Mouse (Mus musculus) MN1 (cell line): ENCODE results near the gene Gm38431.
A peak's percentile ranks its signal among the peaks of the same experiment; 100 is the strongest.

Experiments used
- DNase-seq: peaks from one replicate; pipeline ENCODE4 v3.0.0-alpha.2; 2016; ENCODE audit warnings: low spot score

The Gm38431 gene

GRCm38 (mm10) chr9:21091707-21092320, at the start of gene Gm38431, which contains the start of gene Raver1:
Gm38431 (minus strand) TSS chr9:21091997.
Raver1 (minus strand) TSS chr9:21092008.
- peak; percentile 95 for DNase-seq

- DNase-seq: no peak
Observed at GRCm38 (mm10) chr9:21138386-21138785, 46.6 kb upstream of the Gm38431 start.

GRCm38 (mm10) chr9:21137229-21137628, 45.4 kb upstream of the Gm38431 start:
- peak; percentile 73 for DNase-seq

GRCm38 (mm10) chr9:21136401-21136800, 44.6 kb upstream of the Gm38431 start:
- no peak for DNase-seq

DNA sequence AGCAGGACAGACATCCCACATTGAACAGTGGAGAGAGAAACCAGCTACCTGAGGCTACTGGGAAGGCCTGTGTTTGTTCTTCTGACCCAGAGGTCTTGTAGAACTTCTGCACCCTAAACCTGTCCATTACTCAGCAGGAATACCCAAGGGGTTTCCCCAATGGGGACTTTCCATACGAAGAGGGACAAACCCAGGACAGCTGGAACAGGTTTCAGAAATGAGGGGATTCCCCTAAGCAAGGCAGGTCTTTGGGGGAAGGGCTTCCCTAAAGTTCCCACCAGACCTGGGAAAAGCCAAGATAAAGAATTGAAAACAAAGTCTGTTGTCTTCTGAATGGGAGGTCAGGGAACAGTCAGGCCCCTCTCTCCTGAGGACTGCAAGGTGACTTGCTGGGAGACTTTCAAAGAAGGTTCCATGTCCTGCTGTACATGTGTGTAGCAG, 44.2 kb upstream of the Gm38431 start:
- no peak for DNase-seq

DNA sequence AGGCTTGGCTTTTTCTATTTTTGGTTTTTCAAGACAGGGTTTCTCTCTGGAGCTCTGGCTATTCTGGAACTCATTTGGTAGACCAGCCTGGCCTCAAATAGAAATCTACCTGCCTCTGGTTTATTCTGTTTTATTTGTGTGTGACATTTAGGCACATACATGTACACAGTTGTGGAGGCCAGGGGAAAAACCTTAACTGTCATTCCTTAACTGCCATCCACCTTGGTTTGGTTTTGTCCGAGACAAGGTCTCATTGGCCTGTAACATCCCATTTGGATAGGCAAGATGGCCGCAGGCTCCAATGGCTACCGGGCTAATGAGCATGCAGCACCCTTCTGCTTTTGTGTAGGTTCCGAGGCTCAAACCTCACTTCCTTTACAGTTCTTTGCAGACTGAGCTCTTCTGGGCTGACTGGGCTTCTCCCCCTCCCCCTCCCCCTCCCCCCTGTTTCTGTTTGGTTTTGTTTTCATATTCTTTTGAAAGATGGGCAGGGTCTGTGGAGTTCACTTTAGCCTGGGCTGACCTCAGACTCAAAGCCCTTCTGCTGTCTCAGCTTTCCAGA, 43.6 kb upstream of the Gm38431 start:
- no peak for DNase-seq

- DNase-seq: peak; percentile 77
Observed at GRCm38 (mm10) chr9:21134595-21135328, 43.0 kb upstream of the Gm38431 start.

GRCm38 (mm10) chr9:21133064-21133707, 41.4 kb upstream of the Gm38431 start:
- no peak for DNase-seq

DNA sequence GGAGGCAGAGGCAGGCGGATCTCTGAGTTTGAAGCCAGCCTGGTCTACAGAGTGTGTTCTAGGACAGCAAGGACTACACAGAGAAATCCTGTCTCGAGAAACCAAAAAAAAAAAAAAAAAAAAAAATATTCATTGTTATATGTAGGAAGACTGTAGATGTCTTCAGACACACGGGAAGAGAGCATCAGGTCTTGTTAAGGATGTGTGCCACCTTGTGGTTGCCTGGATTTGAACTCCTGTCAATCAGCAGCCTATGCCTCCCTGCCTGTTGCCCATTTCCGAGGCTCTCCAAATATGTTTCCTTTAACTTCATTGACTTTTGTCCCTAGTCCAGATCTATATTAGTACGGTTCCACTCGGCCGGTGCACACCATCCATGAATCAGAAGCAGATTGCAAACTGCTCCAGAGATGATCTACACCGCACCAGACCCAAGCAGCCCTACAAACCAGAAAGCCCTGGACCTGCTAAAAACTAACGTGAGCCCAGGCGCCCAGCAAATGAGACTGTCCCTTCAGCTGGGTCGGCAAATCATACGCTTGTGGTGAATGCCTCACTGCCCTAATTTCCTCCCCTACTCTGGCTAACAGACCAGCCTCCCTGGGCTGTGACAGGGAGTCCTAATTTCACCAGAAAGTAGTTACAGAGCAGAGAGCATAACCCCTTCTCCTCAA, 40.4 kb upstream of the Gm38431 start:
- DNase-seq: peak; percentile 34

DNA sequence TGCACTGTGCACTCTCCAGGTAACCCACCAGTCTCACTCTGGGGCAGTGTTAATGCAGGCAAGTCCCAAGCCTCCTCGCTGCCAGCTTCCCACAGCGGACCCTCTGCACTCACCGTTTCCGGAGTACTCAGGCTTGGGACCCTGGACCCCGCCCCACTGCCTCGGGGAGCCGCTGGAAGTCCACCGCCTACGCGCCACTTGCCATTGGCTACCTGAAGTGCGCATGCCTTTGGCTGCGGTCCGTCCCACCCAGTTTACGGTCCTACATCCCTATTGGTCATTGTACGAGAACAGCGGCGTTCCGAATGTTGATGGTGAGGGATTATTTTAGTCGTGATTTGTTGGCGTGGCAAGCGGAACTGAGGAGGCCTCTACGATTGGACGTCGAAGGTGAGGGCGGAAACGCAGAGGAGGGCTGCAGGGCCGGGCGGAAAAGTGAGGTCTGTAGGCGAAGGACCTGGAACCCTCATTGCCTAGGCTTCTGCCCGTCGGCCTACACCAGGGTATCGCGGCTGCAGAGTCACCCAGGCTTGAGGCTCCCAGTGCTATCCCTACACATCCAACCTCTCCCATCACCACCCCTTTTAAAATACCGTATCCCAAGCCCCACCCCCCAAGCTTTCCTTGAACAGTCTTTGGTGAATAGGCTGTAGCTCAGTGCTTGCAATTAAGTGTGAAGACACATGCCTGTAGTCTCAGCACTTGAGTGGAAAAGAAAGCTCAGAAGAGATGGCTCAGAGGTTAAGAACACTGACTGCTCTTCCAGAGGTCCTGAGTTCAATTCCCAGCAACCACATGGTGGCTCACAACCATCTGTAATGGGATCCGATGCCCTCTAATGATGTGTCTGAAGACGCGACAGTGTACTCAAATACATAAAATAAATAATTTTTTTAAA, 39.5 kb upstream of the Gm38431 start, which contains the start of gene Tyk2:
Tyk2 (minus strand) TSS at position 185 of the 898 bp plus-strand sequence.
- DNase-seq: peak; percentile 89

- DNase-seq: peak; percentile 62
Observed at GRCm38 (mm10) chr9:21126259-21126627, 34.4 kb upstream of the Gm38431 start.

DNA sequence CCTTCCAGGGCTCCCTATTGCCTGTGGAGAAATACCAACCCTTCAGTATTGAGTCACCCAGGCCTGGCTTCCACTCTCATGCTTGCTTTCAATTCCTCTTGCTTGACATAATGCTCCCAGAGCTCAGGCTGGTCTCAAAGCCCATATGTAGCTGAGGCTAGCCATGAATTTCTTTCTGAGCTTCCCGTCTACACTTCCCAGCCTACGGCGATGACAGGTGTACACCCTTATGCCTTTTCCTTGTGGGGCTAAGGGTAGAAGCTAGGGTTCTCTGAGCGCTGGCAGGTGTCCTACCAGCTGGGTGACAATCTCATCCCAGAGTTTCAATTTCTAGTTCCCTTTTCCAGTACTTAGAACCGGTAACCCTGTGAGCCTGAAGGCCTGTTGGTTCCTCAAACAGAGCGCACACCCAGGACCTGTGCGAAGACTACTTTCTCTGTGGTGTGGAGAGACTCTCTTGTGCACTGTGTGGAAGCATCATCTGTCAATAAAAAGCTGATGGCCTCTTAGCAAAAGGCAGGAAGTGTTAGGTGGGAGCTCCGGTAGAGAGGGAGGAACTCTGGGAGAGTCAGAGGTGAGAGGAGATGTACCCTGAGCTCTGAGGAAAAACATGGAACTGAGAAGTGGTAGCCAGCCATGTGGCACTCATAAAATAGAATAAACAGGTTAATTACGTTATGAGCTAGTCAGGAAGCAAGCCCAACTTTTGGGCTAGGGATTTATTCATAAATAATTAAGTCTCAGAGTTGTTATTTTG, 33.9 kb upstream of the Gm38431 start:
- DNase-seq: no peak

GRCm38 (mm10) chr9:21124837-21125236, 33.0 kb upstream of the Gm38431 start:
- no peak for DNase-seq

DNA sequence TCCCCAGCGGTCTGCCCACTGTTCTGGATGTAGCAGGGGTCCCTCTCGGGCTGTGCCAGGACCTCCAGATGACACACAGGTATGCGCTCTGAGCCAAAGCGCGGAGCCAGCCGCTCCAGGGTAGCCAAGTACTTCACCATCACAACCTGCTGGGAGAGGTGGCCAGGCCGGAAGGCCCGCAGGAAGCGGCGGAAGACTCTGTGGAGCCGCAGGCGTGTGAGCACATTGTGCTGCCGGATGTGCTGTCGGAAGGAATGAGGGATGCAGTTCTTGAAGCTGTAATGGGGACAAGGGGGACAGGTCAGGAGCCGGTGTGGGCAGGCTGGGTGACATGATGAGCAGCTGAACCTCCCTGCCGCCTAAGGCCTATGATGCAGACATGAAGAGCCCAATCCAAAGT, 29.7 kb upstream of the Gm38431 start:
- no peak for DNase-seq

DNA sequence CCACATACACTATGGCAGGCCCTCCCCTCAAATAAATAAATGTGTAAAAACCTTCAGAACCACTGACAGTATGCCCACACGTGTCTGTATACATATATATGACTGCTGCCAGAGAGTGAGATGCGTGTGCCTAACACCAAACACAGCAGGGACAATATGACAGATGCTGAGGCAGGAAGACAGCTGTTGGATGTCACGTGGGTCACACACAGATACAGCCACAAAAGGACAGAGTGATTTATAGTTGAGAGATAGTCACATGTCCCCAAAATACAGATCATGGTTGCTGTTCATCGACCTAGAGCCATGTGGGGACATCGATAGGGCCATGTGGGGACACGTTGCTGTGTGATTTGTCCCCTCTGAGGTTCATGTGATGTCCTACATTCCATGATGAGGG, 25.3 kb upstream of the Gm38431 start:
- DNase-seq: no peak

GRCm38 (mm10) chr9:21115105-21115504, 23.3 kb upstream of the Gm38431 start:
- no peak for DNase-seq

DNA sequence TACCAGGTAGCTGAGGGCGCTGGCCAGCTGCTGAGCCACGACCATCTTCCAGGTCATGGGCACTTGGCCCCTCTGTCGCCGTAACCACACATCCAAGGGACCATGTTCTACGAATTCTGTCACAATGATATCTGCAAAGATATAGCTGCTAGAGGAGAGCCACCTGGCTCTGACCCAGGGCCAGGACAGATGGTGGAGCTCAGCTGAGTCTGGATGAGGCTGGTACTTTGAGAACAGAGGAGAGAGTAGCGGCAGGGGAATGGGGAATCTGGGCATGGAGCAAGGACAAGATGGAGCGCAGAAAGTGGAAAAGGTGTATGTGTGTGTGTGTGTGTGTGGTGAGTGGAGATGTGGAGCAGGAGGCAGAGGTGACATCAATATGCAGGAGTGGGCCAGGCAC, 22.4 kb upstream of the Gm38431 start:
- DNase-seq: no peak

DNA sequence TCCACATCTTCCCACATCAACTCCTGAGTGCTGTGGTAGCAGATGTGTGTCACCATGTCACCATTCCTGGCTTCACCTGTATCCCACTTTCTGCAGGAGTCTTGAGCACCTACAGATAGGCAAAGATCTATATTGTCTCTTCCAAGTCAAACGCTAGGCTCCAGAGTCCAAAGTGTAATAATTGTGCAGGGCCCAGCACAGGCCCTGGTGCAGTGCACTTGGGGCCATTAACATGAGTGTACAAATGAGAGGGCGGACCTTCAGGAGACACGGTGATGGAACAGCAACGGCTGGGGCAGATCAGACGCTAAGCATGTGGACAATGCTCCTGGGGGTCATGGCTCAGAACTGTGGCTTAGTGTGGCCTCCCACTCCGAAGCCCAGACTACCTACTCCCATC, 22.0 kb upstream of the Gm38431 start:
- no peak for DNase-seq

DNA sequence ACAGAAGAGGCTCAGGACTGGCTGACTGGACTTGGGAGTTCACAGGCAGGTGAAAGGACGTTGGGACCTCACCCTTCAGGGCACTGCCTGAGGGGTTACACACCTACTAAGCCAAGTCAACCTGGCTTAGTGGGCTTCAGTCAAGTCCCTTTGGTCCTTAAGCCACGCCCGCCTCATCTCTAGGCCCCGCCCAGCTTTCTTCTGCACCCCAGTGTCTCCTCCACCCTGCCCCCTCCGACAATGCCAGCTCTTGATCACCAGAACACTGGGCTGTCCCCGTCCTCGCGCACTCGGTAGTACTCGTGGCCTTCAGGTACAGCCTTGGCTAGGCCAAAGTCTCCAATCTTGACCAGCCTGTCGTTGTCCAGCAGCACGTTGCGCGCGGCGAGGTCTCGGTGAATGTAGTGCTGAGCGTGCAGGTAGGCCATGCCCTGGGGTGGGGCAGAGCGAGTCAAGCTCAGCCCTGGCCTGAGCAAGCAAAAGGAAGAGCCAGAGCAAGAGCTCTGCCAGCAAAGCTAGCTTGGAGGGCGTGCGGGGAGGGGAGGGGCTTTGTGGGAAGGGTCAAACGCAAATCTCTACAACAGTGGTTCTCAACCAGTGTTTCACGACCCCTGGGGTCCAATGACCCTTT, 15.9 kb upstream of the Gm38431 start:
- DNase-seq: no peak
